Mouse (Mus musculus) small intestine, adult 2 months (tissue): ENCODE measurements around the gene Trappc3.

Experiments used
- CTCF ChIP-seq: fragments of 200-500 bp; IDR thresholded peaks from 2 replicates; pipeline ENCODE4 v1.5.1; 2012; ENCODE audit warnings: low read depth, mild to moderate bottlenecking, control low read depth, inconsistent platforms, low read length, moderate library complexity, mixed read lengths; ENCODE audit not compliant: insufficient replicate concordance, insufficient read length; ENCODE audit errors: extremely low read depth
- POLR2A ChIP-seq: fragments of 200-500 bp; IDR thresholded peaks from 2 replicates; pipeline ENCODE4 v1.6.1; 2012; ENCODE audit warnings: low read depth, mild to moderate bottlenecking, control low read depth, inconsistent platforms, low read length, moderate library complexity

DNA sequence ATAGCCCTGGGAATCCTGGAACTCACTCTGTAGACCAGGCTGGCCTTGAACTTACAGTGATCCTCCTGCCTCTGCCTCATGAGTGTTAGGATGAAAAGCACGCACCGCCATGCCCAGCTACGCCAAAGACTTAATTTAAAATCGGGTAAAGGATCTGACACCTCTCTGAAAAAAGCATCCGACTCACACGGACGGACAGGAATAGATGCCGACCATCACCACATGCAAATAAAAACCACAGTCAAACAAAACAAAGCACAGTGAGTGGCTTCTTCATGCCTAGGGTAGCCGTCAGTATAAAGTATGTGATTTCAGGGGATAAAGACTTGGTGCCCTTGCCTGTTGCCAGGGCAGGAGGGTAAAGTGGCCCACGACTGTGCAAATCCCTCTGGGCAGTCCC, 42.1 kb upstream of the Trappc3 start:
- no peak for TF ChIP-seq CTCF
- no peak for TF ChIP-seq POLR2A
